Mouse (Mus musculus) forebrain, embryonic 11.5 days (tissue): ENCODE measurements around the gene P4ha2. TPM values are rescaled to one million over a fixed set of nuclear protein-coding genes. Genes with fewer than 3 reads are reported as not detected.

Source experiments
- ATAC-seq: fragments of 200-750 bp; cut with Nextera tagmentation; replicated peaks from 2 replicates; pipeline ENCODE4 v1.8.0; 2017; ENCODE audit warnings: moderate TSS enrichment; ENCODE audit not compliant: low FRiP score
- DNase-seq: peaks from one replicate; pipeline ENCODE4 v3.0.0-alpha.2; 2017; ENCODE audit warnings: low spot score
- H3K27ac ChIP-seq: fragments of 300-500 bp; sonication (generic); 2 replicates; pipeline ENCODE4 v1.5.1; 2014; ENCODE audit warnings: low read depth, low read length
- H3K27me3 ChIP-seq: fragments of 300-500 bp; sonication (generic); 2 replicates; pipeline ENCODE4 v1.6.1; 2014; ENCODE audit warnings: mild to moderate bottlenecking, low read length, mixed read lengths; ENCODE audit not compliant: control insufficient read depth, insufficient read depth
- H3K36me3 ChIP-seq: fragments of 300-500 bp; sonication (generic); 2 replicates; pipeline ENCODE4 v1.6.1; 2014; ENCODE audit warnings: mild to moderate bottlenecking, low read length, moderate library complexity, mixed read lengths; ENCODE audit not compliant: control insufficient read depth, insufficient read depth
- H3K4me1 ChIP-seq: fragments of 300-500 bp; sonication (generic); replicated peaks from 2 replicates; pipeline ENCODE4 v1.6.1; 2014; ENCODE audit warnings: low read length, mixed read lengths; ENCODE audit not compliant: control insufficient read depth, insufficient read depth
- H3K4me2 ChIP-seq: fragments of 300-500 bp; sonication (generic); 2 replicates; pipeline ENCODE4 v1.6.1; 2014; ENCODE audit warnings: low read depth, mild to moderate bottlenecking, low read length, moderate library complexity, mixed read lengths; ENCODE audit not compliant: severe bottlenecking
- H3K4me3 ChIP-seq: fragments of 300-500 bp; sonication (generic); 2 replicates; pipeline ENCODE4 v1.5.1; 2014; ENCODE audit warnings: low read depth, low read length
- H3K9ac ChIP-seq: fragments of 300-500 bp; sonication (generic); 2 replicates; pipeline ENCODE4 v1.6.1; 2014; ENCODE audit warnings: low read length
- H3K9me3 ChIP-seq: fragments of 300-500 bp; sonication (generic); 2 replicates; pipeline ENCODE4 v1.6.1; 2016; ENCODE audit warnings: low read length, mixed read lengths; ENCODE audit not compliant: control insufficient read depth
- WGBS: fragments of 180-500 bp; shearing (Covaris S2); extraction: QIAGEN DNeasy Blood & Tissue Kit; methylation state at CpG from one replicate; pipeline ENCODE4 v1.1.7; 2014; 5-methylcytosine and 5-hydroxymethylcytosine counted together
- polyA plus RNA-seq: library from polyadenylated mRNA; unstranded; fragments of >200 nt; fragmentation: Nextera tagmentation; extraction: Ambion mirVana; gene quantifications from 2 replicates; pipeline ENCODE4 v1.2.1, GENCODE M21; 2014

The P4ha2 gene
- polyA plus RNA-seq, 1 experiment from 2014 or later, result 16.4 TPM

DNA sequence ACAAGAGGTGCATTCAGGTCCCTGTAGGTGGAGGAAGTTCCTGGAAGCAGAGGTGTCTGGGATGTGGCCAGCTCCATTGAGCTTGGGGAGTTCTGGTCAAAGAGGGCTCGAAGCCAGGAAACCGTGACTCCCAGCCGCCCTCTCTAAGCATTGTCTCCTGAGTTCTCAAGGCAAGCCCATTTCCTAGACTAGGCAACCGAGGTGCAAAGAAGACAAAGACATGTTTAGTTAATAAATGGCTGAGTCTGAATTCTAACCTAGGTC, 34.0 kb upstream of the P4ha2 start:
- Histone ChIP-seq H3K4me1 (peaks cover 9% of the 10 kb centered on the region), H3K9ac (no peak overlapping the region), H3K9me3 (no peaks in the 10 kb centered on the region), H3K36me3 (no peaks in the 10 kb centered on the region), H3K4me3 (no peak overlapping the region), H3K4me2 (no peak overlapping the region), H3K27me3 (no peaks in the 10 kb centered on the region), H3K27ac (no peak overlapping the region)
- WGBS, result 91% methylated on average over 4 of the region's 4 CpGs
- ATAC-seq (no peak), DNase-seq (no peak)

DNA sequence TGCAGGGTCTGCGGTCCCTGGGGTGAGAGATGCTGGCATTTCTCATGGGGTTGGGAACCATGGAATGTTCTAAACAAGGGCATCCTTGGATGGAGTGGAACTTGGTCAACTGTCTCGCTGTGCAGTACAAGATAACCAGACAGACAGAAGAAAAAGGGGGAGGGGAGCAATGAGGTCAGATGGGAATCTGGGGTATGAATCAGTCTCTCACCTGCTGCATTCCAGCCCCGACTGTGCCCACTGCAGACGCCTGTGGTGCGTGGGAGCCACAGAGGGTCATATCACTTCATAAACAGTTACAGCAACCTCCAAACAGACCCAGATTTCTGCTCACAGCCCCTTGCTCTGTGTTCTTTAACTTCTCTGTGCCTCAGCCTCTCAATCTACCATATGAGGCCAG, 33.5 kb upstream of the P4ha2 start:
- H3K4me2 ChIP-seq, result no peak overlapping the region
- WGBS, result 83% methylated on average over 5 of the region's 5 CpGs
- H3K27ac ChIP-seq, result no peak overlapping the region
- no peak overlapping the region for H3K4me3 ChIP-seq
- H3K27me3 ChIP-seq, result no peaks in the 10 kb centered on the region
- H3K9ac ChIP-seq, result no peak overlapping the region
- H3K9me3 ChIP-seq, result no peaks in the 10 kb centered on the region
- DNase-seq (no peak), ATAC-seq (no peak)
- no peaks in the 10 kb centered on the region for H3K36me3 ChIP-seq
- peaks cover 9% of the 10 kb centered on the region for H3K4me1 ChIP-seq

DNA sequence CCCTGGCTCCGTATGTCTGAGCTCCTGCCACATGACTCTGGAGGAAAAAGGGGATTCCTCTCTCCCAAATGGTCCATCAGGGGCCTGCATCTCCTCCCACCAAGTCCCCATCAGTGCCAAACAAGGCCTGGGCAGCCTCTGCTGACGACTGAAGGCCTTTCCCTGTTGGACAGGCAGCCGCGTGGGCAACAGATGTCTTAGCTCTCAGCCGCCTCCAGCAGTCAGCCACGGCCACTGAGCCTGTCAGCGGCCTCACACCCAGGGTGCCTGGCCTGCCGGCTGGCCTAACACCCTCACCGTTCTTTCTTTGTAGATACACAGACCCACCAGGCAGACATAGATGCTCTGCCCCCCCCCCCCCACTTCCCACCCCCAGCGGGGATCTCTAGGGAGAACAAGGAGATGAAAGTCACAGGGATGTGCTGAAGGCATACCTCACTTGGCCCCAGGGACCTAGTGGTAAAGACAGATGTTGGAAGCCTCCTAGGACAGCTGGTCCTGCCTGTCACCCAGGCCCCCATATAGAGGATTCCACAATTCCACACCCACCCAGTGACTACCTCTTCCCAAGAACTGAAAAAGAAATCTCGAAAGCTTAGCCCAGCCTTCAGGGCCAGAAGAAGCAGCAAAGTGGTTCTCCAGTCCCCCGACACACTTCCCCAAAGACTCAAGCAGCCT, 32.4 kb upstream of the P4ha2 start:
- Histone ChIP-seq H3K27me3 (no peaks in the 10 kb centered on the region), H3K9me3 (no peaks in the 10 kb centered on the region), H3K27ac (no peak overlapping the region), H3K4me1 (peaks cover 9% of the 10 kb centered on the region), H3K9ac (peak overlapping the region; percentile 44), H3K36me3 (no peaks in the 10 kb centered on the region), H3K4me2 (peak overlapping the region; percentile 39), H3K4me3 (0 out of 2 replicates have a peak overlapping the region, but pooled peaks have one; percentile 54)
- no peak for ATAC-seq
- no peak for DNase-seq
- WGBS, result 38% methylated on average over 12 of the region's 12 CpGs

DNA sequence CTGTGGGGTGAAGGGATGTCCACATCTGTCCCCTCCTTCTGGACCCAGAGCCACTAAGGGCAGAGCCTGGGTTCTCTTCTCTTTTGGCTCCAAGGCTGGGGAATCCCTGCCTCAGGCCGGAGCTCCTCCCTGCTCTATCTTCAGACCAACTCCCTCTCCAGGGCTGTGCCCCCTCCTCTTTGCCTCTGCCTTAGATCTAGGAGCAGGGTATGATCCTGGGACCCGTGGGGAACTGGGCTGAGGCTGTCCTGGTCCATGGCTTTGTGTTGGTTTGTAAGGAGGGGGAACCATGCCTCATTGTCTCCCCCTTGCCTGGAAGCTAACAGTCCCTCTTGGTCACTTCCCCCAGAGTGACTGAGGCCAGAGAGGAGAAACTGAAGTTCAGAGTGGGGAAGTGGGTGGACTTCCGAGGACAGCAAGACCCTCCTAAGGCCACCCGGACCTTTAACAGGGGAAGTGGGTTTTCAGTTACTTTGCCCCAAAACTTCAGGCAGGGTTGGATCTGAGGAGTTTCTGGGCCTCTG, 31.8 kb upstream of the P4ha2 start:
- H3K36me3 ChIP-seq, result no peaks in the 10 kb centered on the region
- H3K4me1 ChIP-seq, result peaks cover 9% of the 10 kb centered on the region
- DNase-seq (no peak), ATAC-seq (no peak)
- no peak overlapping the region for H3K27ac ChIP-seq
- no peaks in the 10 kb centered on the region for H3K27me3 ChIP-seq
- H3K9ac ChIP-seq, result peak overlapping the region; percentile 62
- peak overlapping the region; percentile 54 for H3K4me3 ChIP-seq
- H3K4me2 ChIP-seq, result peak overlapping the region; percentile 84
- WGBS, result 45% methylated on average over 4 of the region's 4 CpGs
- H3K9me3 ChIP-seq, result no peaks in the 10 kb centered on the region

DNA sequence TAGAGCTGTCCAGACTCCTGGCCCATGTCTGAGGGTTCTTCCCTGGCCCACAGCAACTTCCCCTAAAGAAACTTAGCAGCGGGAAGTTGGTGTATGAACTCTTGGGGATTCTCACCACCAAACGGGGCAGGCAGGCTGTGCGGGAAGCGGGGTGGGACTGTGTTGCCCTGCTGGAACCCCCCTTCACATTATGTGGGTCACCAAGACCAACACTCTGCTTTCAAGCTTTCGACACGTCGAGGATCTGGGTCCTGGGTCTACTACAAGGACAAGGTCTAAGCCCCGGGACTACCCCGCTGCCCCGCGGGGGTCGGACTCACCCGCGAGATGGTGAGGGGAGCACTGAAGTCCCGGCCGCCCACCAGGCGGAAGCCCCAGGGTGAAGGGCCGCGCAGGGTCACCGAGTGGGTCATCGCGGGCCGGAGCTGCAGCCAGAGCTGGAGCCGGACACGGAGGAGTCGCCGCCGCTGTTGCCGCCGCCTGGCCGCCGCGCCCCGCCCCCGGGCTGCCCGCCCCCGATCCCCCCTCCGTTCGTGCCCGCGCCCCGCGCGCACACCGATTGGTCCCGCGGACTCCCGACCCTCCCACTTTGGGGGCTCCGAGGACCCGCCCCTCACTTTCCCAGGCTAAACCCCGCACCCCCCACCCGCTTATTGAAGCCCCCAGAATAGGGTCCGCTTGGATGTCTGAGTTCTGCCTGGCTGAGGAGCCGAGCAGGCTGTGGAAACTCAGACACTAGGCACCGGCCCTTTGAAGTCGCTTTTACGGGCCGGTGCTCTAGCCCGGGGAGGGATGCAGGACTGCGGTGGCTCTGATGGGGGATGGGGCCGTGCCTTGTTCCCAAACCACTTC, 31.1 kb upstream of the P4ha2 start, which contains the start of gene Pdlim4:
TSS of gene Pdlim4 (minus strand) at position 495 of the 852 bp plus-strand sequence.
- 2% methylated on average over 56 of the region's 61 CpGs for WGBS
- Histone ChIP-seq H3K4me1 (peaks cover 9% of the 10 kb centered on the region), H3K27me3 (no peaks in the 10 kb centered on the region), H3K4me3 (peak within 1 kb of the TSS; percentile 54), H3K9ac (peak within 1 kb of the TSS; percentile 62), H3K36me3 (no peaks in the 10 kb centered on the region), H3K9me3 (no peaks in the 10 kb centered on the region), H3K27ac (no peak within 1 kb of the TSS), H3K4me2 (peak within 1 kb of the TSS; percentile 84)
- DNase-seq (peak; percentile 88), ATAC-seq (peak; percentile 80)

DNA sequence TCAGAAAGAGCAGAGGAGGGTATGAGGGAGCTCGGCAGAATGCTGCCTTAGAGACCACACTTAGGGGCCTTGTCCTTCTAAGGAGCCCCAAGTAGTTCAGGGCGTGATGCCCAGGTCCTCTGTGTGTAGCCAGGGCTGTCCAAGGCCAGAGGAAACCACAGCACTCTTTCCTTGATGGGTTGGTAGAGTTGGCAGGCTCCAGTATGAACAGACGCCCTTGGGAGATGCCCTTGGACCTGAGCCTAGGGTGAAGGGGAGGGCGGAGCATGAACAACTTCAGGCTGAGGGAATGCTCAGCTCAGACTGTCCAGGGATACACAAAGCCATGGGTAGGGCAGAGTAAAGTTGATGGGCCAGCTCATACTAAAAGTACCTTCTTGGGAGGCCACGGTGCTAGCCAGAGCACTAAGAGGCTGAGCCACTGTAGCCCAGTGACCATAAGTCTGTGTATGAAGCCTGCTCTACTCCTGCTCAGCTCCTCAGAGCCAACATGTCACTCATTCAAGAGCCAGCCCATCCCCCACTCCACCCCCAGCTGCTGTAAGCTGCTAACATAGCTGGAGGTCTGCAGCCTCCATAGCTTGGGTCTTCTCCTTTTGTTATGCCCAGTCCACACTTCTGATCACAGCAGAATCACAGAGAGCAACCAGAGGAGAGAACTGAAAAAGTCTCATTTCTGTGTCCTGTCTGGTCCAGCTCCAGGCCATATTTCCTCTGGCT, 28.0 kb upstream of the P4ha2 start:
- H3K9me3 ChIP-seq, result no peaks in the 10 kb centered on the region
- H3K4me1 ChIP-seq, result peaks cover 9% of the 10 kb centered on the region
- no peaks in the 10 kb centered on the region for H3K36me3 ChIP-seq
- WGBS, result 88% methylated on average over 5 of the region's 5 CpGs
- no peak overlapping the region for H3K4me3 ChIP-seq
- no peaks in the 10 kb centered on the region for H3K27me3 ChIP-seq
- H3K27ac ChIP-seq, result no peak overlapping the region
- no peak overlapping the region for H3K9ac ChIP-seq
- DNase-seq (peak; percentile 50), ATAC-seq (no peak)
- H3K4me2 ChIP-seq, result no peak overlapping the region

DNA sequence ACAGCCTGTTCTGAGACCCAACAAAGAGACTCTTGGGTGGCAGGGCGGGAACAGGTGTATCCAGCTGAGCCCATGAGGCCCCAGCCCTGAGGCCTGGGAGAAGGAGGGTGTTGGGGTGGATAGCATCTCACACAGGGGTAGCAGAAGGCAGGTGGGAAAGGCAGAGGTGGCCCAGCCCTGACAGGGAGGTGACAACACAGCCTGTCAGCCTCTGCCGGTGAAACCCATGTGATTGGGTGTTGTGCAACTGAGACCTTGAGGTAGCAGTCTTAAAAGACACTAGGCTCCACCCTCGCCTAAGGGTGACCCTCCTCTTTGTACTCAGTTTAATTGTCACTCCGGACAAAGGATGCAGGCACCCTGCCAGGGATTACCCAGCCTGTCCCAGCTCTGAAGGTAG, 26.6 kb upstream of the P4ha2 start:
- H3K9me3 ChIP-seq, result no peaks in the 10 kb centered on the region
- DNase-seq (no peak), ATAC-seq (no peak)
- no peak overlapping the region for H3K27ac ChIP-seq
- no peak overlapping the region for H3K9ac ChIP-seq
- H3K4me2 ChIP-seq, result no peak overlapping the region
- H3K36me3 ChIP-seq, result no peaks in the 10 kb centered on the region
- H3K4me1 ChIP-seq, result peaks cover 3% of the 10 kb centered on the region; the same call in 1 of the 2 replicates
- H3K27me3 ChIP-seq, result no peaks in the 10 kb centered on the region
- H3K4me3 ChIP-seq, result no peak overlapping the region
- 32% methylated on average over 4 of the region's 4 CpGs for WGBS

DNA sequence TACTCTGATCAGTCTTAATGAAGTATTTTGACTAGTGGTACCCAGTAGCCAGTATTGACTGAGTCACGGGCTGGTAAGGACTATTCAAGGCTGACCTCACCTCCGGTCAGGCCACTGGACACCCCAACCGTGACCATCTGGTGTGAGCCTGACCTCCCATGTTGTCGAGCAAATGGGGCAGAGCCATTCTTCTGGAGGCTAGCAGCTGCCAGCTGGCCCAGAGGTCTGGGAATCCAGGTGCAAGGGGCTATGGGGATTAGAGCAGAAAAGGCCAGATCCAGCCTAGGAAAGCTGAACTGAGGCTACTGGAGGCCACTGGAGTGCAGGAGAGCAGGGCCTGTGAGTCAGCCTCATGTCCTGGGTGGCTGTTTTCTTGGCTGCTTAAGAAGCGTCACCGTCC, 24.5 kb upstream of the P4ha2 start:
- H3K27me3 ChIP-seq, result no peaks in the 10 kb centered on the region
- H3K9me3 ChIP-seq, result no peaks in the 10 kb centered on the region
- no peaks in the 10 kb centered on the region for H3K36me3 ChIP-seq
- H3K4me3 ChIP-seq, result no peak overlapping the region
- H3K4me2 ChIP-seq, result no peak overlapping the region
- no peak for DNase-seq
- no peaks in the 10 kb centered on the region for H3K4me1 ChIP-seq
- no peak overlapping the region for H3K27ac ChIP-seq
- no peak overlapping the region for H3K9ac ChIP-seq
- WGBS, result 78% methylated on average over 6 of the region's 6 CpGs
- ATAC-seq, result no peak
